Mouse (Mus musculus) C2C12 (cell line): ENCODE data around the gene Gm21394. TPM values are rescaled to one million over a fixed set of nuclear protein-coding genes. Genes with fewer than 3 reads are reported as not detected.
"Not testable (repeated sequence)": the region's sequence is repeated elsewhere in the genome, so short reads cannot be mapped to it uniquely, and the experiment has no call there.

Source experiments
- H3K27me3 ChIP-seq: one replicate; pipeline ENCODE4 v1.6.1; 2011; ENCODE audit not compliant: control insufficient read depth, insufficient read depth, insufficient read length
- H3K36me3 ChIP-seq: one replicate; pipeline ENCODE4 v1.6.1; 2011; ENCODE audit not compliant: control insufficient read depth, insufficient read depth
- H3K4me3 ChIP-seq: one replicate; pipeline ENCODE4 v1.5.1; 2011; ENCODE audit warnings: mild to moderate bottlenecking, control low read depth; ENCODE audit not compliant: poor library complexity, insufficient read depth, severe bottlenecking
- H3K79me2 ChIP-seq: one replicate; pipeline ENCODE4 v1.6.1; 2011; ENCODE audit not compliant: control insufficient read depth, insufficient read depth
- H3K79me3 ChIP-seq: one replicate; pipeline ENCODE4 v1.6.1; 2011; ENCODE audit warnings: low read depth, control low read depth
- H3ac ChIP-seq: one replicate; pipeline ENCODE3; 2011; ENCODE audit warnings: low read depth; ENCODE audit not compliant: control insufficient read depth, insufficient read length
- long read RNA-seq, 2 experiments: library from polyadenylated mRNA; unstranded; transcript quantifications; one replicate each; pipeline ENCODE4 v2.0.0; 2019 to 2020
- polyA plus RNA-seq: library from polyadenylated mRNA; unstranded; fragments of >200 nt; fragmentation: generic; extraction: Trizol; gene quantifications from one replicate; pipeline ENCODE4 v1.2.1, GENCODE M21; 2012; ENCODE audit warnings: missing spikeins

Gm21394 gene
- not detected for polyA plus RNA-seq
- long read RNA-seq, experiment 1: 0 reads
- long read RNA-seq, experiment 2: 0 reads

DNA sequence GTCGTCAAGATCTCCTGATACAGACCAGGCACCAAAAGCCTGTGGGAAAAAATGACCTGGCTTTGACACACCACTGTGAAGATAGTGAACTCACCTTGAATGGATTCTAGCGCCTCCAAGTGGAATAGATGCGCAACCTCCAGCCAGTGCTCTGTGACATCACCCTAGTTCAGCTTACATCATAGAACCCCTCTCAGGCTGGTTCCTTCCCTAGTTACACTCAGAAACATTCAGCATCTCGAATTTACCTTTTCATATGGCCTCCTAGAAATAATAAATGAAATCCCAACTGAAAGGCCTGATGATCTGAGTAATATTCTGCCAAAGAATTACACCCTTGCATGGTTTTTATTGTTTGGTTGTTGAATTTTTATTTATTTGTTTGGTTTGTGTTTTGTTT, at the start of gene Gm21394:
TSS of gene Gm21394 (minus strand) at position 101 of the 400 bp plus-strand sequence.
- not testable (repeated sequence) for H3K27me3 ChIP-seq, H3K36me3 ChIP-seq

More for the DNA sequence above, at the start of gene Gm21394:
- H3K79me3 ChIP-seq, H3ac ChIP-seq, H3K4me3 ChIP-seq, H3K79me2 ChIP-seq: not testable (repeated sequence)

Other genes starting within 250 kb of the Gm21394 start
- not detected for gene Gm21409, start 181.8 kb upstream of the Gm21394 start, polyA plus RNA-seq